Mouse (Mus musculus): ENCODE results near the gene Grin2b. TPM values are rescaled to one million over a fixed set of nuclear protein-coding genes. Genes with fewer than 3 reads are reported as not detected.
"Not testable (repeated sequence)": the region's sequence is repeated elsewhere in the genome, so short reads cannot be mapped to it uniquely, and the experiment has no call there.

Grin2b gene
- total RNA-seq, 2 experiments from 2014 or later, result 341 to 375 TPM

- peak; percentile 92 to 93 for DNase-seq (ENCODE audit: low spot score in 2 of 2)
Observed at GRCm38 (mm10) chr6:135907540-135908320, 265.6 kb downstream of the Grin2b start.

DNA sequence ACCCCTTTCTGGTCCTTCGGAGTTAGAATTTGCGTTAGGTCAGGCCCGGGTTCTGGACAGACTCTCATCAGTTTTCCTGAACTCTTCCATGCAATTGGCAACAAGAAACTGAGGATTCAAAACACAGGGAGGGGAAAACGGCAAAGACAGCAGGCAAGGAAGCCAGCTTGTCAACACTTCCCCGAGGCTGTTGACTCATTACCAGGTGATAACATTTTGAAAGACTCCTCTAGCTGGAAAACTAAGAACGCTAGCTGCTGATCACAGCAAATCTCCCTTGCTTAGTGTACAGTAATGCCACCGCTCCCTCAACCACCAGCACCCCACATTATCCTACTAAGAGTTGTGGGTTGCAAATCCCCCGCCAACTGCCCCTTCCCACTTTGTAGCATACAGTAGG, 266.2 kb downstream of the Grin2b start:
- DNase-seq (ENCODE audit: low spot score in 2 of 2), result no peak

- no peak for DNase-seq (ENCODE audit: low spot score in 2 of 2)
Observed at GRCm38 (mm10) chr6:135904391-135904790, 268.9 kb downstream of the Grin2b start.

- no peak for DNase-seq (ENCODE audit: low spot score in 2 of 2)
Observed at GRCm38 (mm10) chr6:135900410-135900809, 272.9 kb downstream of the Grin2b start.

- no peak for DNase-seq (ENCODE audit: low spot score in 2 of 2)
Observed at GRCm38 (mm10) chr6:135899225-135899624, 274.1 kb downstream of the Grin2b start.

DNA sequence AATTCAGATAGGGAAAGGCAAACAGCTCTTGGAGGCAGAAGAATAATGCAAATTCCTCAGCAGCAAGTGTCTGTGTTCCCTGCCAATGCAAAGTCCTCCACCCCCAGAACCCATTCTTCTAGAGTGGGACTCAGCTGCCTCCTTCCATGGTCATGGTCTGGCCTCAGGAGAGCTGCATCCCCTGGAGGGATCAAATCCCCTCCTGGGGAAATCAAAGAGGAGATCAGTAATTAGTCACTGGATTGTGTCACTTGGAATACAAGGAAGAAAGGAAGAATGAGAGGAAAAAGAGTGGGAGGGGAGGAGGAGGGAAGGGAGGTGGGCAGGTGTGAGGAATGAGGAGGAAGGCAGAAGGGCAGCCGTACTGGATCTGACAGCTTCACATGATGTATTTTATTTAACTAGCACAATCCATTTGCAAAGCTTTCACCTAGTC, 278.5 kb downstream of the Grin2b start:
- DNase-seq (ENCODE audit: low spot score in 2 of 2), result no peak

DNA sequence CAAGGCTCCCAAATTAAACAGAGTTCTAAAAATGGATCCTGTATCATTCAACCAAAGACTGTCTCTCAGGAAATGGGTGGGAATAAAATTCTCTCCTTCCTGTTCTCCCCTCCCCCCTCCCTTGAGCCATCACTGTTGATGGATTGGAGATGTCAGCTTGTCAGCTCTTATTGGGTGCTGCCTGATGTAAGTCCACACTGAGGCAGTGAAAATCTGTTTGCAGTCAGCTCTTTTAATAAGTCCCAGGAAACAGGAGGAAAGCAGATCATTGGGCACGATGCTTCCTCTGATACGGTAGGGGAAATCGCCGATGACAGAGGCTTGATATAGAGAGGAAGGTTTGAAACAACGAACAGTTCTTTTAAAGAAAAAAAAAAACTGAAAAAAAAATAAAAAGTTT, 290.7 kb downstream of the Grin2b start:
- DNase-seq (ENCODE audit: low spot score in 2 of 2), result no peak

GRCm38 (mm10) chr6:135876163-135876726, 297.1 kb downstream of the Grin2b start:
- DNase-seq (ENCODE audit: low spot score in 2 of 2), result no peak

DNA sequence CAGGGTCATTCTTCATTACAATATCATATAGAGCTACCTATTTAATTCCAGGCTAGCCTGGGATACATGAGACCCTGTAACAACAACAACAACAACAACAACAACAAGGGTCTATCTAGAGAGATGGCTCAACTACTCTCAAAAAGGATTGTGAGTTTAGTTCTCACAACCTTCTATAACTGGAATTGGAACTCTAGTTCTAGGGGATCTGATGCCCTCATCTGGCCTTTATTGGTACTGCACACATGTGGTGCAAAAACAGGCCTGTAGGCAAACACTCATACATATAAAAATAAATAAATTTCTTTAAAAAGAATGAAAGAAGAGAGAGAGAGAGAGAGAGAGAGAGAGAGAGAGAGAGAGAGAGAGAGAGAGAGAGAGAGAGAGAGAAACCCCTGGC, 298.7 kb downstream of the Grin2b start:
- no peak for DNase-seq (ENCODE audit: low spot score in 2 of 2)

DNA sequence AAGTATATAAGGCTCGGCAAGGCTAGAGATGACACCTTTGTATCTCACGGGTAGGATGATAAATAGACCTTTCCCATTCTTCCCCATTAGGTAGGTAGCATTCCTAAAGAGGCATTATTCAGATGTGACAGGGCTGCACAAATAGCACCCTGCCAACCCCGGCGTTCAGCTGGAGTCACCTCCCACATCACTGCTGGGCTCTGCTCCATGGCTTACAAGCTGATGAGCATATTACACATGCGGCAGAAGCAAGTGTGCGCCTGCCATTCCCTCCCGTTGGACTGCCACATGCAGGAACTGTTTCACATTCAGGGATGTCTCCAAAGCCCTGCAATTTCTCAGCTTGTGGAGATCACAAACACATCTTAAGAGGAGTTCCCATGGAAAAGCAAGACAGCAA, 307.5 kb downstream of the Grin2b start:
- DNase-seq (ENCODE audit: low spot score in 2 of 2), result peak; percentile 50 to 58

DNA sequence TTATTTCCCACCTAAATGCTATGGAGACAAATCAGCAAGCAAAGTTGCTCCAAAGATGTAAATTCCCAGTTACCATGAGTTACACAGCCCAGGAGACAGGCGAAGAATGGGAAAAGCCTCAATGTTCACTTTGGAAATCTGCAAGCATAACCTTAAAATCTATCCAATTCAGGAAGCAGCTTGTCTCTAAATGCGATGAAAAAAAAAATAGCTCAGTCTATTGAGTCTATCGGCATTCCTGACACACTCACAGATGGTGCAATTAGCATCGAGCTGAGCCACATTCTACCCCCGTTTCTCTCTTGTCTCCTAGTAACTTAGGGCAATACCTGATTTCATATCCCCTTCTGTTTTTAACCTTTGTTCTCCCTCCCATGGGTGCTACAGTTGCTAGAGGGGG, 309.3 kb downstream of the Grin2b start:
- DNase-seq (ENCODE audit: low spot score in 2 of 2), result no peak

GRCm38 (mm10) chr6:135859502-135859901, 313.8 kb downstream of the Grin2b start:
- no peak for DNase-seq (ENCODE audit: low spot score in 2 of 2)

- DNase-seq (ENCODE audit: low spot score in 2 of 2), result no peak
Observed at GRCm38 (mm10) chr6:135854173-135854591, 319.1 kb downstream of the Grin2b start.

GRCm38 (mm10) chr6:135843755-135844154, 329.6 kb downstream of the Grin2b start:
- DNase-seq (ENCODE audit: low spot score in 2 of 2), result no peak

GRCm38 (mm10) chr6:135836353-135836752, 337.0 kb downstream of the Grin2b start:
- no peak for DNase-seq (ENCODE audit: low spot score in 2 of 2)

- no peak for DNase-seq (ENCODE audit: low spot score in 2 of 2)
Observed at GRCm38 (mm10) chr6:135833542-135833941, 339.8 kb downstream of the Grin2b start.

- no peak for DNase-seq (ENCODE audit: low spot score in 2 of 2)
Observed at GRCm38 (mm10) chr6:135832041-135832440, 341.3 kb downstream of the Grin2b start.

DNA sequence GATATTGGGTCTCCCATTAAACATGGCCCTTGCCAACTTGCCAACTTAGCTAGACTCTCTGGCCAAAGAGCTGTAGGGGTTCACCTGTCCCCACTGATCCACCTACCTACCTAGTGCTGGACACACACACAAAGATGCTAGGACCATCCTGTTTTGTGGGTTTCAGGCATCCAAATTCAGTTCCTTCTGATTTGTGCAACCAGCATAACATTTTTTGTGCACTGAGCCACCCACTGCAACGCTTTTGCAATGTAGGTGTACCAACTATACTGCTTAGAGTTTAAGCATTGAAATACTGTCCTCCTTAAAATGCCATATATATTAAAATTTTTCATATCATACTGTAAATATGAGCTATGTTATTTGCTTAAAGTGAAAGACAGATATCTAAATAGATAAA, 342.3 kb downstream of the Grin2b start:
- no peak for DNase-seq (ENCODE audit: low spot score in 2 of 2)

DNA sequence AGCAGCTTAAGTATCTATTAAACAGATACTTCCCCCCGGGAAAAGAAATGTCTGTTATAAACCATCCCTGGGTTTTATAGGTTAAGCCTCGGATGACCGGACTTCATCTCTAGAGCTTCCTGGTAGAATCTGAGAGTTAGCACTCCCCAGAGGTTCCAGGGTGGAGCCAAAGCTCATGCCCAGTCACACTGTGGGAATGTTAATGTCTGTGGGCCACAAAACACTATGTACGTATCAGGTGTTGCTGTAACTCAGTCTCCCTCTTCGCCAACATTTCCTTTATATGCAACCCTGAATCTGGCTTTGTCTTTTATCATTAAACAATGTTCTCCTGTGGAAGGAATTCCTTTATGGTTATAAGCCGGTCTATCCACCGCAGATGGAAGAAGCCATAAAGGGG, 343.9 kb downstream of the Grin2b start:
- DNase-seq (ENCODE audit: low spot score in 2 of 2), result no peak

GRCm38 (mm10) chr6:135828976-135829375, 344.3 kb downstream of the Grin2b start:
- DNase-seq (ENCODE audit: low spot score in 2 of 2), result no peak

DNA sequence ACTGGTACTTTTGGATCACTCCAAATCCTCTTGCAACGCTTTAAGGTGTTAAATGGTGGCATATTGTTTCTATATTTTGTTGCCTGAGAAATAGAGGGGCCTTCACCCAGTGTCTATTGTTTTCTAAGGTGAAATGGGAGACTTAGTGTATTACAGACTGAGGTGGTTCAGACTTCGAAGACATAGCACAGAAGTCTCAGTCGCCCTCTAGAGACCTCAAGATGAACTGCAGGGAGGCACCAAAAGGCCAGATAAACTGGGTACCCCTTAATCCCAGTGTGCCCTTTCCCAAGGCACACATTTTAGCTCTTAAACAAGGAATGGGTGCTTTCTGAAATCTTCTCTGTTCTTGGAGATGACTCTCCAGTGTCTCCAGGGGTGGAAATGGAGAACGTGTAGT, 345.4 kb downstream of the Grin2b start:
- peak; percentile 50 to 69 for DNase-seq (ENCODE audit: low spot score in 2 of 2)

GRCm38 (mm10) chr6:135827317-135827716, 346.0 kb downstream of the Grin2b start:
- DNase-seq (ENCODE audit: low spot score in 2 of 2), result no peak

- DNase-seq (ENCODE audit: low spot score in 2 of 2), result not testable (repeated sequence)
Observed at GRCm38 (mm10) chr6:135826776-135827175, 346.5 kb downstream of the Grin2b start.
